Mouse (Mus musculus) B cell, adult 2 months (primary cell): Measurements from ENCODE around the gene Best2.

Experiments used
- DNase-seq, 2 experiments: peaks; one replicate each; pipeline ENCODE4 v3.0.0; 2022

The Best2 gene

DNA sequence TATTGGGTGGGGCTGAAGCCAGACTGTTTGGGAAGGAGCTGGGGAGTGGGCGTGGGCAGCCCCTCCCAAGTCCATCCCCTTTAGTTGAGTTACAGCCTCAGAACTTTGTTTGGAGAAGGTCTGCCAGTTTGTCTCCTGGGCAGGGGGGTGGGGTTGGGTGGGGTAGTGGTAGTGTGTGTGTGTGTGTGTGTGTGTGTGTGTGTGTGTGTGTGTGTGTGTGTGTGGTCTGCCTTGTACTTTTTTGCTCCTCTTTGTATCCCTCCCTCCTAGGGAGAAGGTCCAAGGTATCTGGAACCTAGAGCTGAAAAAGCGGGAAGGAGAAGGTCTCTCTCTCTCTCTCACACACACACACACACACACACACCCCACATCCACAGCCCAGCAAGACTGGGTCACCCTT, at the start of gene Best2:
TSS of gene Best2 (minus strand) at position 101 of the 400 bp plus-strand sequence.
- DNase-seq: no peak

GRCm38 (mm10) chr8:85062603-85063002, 48.3 kb upstream of the Best2 start:
- no peak for DNase-seq

GRCm38 (mm10) chr8:85059879-85060616, 45.7 kb upstream of the Best2 start, which contains the start of gene Fbxw9:
Gene Fbxw9 (plus strand): TSS chr8:85060055.
- DNase-seq: peak; percentile 93 to 95

- DNase-seq: no peak
Measured at GRCm38 (mm10) chr8:85057367-85057766, 43.0 kb upstream of the Best2 start.

GRCm38 (mm10) chr8:85043619-85044018, 29.3 kb upstream of the Best2 start:
- no peak for DNase-seq

- peak; percentile 40 to 51 for DNase-seq
Measured at GRCm38 (mm10) chr8:85037681-85038531, 23.6 kb upstream of the Best2 start.

- DNase-seq: no peak
Measured at GRCm38 (mm10) chr8:85037366-85037680, 23.0 kb upstream of the Best2 start.

DNA sequence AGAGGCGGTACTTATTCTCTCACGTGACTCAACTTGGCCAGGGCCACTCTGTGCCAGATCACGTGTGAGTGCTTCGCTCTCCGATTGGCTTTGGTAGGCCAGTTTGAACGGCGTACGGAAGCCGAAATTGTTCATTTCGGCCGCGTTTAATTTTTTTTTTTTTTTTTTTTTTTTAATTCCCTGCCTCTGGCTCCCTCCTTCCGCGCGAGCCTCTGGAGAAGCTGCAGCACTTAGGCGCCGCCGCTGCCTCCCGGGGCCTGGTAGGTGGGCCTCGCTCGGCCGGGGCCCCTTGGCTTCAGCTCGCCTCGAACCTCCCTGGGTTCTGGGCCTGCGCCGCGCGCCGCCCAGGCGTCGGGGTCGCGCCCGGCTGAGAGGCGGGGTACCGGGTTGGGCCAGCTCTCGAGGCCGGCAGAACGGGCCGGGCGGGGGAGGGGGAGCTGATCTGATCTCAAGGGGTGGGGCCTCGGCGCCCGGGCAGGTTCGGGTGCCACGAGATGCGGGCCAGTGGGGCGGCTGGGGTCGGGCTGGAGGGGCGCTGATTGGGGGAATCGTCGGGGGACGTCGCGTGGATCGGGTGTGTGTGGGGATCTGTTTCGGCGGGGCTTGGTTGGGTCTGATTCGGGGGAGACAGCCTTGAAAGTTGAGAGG, 22.5 kb upstream of the Best2 start, which contains the start of gene Tnpo2:
TSS of gene Tnpo2 (plus strand) at position 198 of the 648 bp plus-strand sequence.
- DNase-seq: peak; percentile 84 to 87

DNA sequence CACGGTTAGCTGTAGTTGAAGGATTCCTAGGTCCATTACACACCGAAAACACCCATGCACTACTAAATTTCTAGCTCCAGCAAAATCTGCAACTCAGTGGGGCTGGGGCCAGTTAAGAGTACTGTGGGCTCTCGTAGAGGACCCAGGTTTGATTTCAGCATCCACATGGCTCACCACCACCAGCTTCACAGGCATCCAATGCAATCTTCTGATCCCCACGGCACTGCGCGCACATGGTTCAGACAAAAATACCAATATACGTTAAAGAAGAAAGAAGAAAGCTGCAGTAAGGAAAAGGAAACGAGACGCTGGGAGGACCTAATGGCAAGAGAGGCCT, 22.0 kb upstream of the Best2 start:
- no peak for DNase-seq

- DNase-seq: peak; percentile 38 to 40
Measured at GRCm38 (mm10) chr8:85035728-85036310, 21.5 kb upstream of the Best2 start.

GRCm38 (mm10) chr8:85035165-85035727, 20.9 kb upstream of the Best2 start:
- DNase-seq: no peak

DNA sequence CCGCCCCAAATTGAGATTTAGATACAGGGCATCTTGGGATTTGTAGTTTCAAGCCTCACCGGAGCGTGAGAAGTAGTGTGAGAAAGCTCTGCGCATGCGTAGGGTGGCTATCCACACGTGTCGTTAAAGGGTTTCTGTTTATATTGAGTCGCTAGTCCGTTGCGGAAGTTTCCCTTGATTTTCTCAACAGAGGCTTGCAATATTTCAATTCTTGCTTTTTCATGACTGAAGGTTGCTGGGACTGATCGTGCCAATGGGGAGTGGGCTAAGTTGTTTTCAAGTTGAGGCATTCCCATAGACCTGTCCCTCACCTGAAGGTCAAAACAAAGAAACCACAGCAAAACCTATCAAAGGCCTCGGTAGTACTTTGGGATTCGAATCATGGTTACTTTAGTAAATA, 20.4 kb upstream of the Best2 start:
- peak; percentile 82 to 83 for DNase-seq

DNA sequence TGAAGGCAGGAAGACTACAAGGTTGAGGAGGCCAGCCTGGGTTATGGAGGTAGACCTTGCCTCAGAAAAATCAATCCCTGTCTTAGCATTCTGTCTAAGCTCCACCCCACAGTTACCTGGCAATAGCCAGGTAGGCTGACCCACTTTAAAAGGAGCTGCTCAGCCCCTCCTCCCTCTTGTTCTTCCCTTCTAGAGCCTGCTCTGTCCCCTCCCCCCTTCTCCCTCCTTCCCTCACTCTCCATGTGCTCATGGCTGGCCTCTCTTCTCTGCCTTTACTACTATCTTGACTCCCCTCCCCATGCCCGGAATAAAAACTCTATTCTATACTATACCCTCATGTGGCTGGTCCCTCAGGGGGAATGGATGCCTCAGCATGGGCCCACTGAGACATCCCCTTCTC, 19.5 kb upstream of the Best2 start:
- DNase-seq: no peak

DNA sequence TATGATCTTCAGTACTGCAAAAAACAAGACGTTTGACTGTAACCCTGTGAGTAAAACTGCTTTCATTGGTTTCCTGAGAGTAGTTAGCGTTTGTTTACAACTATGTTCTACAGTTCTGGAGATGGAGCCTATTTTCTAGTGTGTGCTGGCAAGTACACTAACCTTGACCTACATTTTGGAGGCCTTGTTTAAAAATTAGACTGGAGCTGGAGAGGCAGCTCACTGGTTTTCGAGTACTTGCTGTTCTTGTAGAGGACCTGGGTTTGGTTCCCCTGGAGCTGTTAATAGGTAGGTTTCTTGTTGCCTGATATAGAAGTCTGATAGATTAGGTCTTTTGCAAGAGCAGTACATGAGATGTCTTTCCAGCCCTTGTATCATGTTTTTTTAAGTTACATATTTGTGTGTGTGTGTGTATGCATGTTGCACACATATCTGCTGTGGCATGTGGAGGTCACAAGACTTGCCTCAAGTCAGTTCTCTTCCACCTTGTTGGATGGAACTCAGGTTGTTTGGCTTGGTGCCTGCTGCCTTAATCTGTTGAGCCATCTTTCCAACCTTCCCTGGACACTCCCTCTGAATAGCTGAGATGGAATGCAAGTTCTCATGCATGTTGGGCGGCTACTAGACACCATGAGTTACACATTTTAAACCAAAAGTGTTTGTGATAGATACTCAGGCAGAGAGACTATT, 18.4 kb upstream of the Best2 start:
- no peak for DNase-seq

GRCm38 (mm10) chr8:85029271-85029670, 14.9 kb upstream of the Best2 start:
- no peak for DNase-seq

GRCm38 (mm10) chr8:85027922-85028321, 13.6 kb upstream of the Best2 start:
- no peak for DNase-seq

DNA sequence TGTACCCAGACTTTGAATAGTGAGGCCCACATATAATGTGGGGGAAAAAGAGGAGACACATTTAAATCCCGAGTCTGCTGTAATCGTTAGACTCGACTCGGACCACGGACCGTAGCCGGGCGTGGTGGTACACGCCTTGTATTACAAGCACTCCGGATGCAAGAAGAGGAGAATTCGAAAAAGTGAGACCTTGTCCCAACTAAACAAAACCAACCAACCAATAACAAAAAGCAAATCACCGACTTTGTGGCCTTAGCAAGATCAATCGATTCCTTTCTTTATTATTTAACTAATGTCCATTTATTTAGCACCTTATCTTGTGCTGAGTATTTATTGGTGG, 13.2 kb upstream of the Best2 start:
- peak in 1 of 2 experiments; percentile 31 for DNase-seq

GRCm38 (mm10) chr8:85026670-85027515, 12.6 kb upstream of the Best2 start, which contains the start of gene Trir:
Gene Trir (plus strand): TSS chr8:85026823.
- DNase-seq: peak; percentile 93 to 94

DNA sequence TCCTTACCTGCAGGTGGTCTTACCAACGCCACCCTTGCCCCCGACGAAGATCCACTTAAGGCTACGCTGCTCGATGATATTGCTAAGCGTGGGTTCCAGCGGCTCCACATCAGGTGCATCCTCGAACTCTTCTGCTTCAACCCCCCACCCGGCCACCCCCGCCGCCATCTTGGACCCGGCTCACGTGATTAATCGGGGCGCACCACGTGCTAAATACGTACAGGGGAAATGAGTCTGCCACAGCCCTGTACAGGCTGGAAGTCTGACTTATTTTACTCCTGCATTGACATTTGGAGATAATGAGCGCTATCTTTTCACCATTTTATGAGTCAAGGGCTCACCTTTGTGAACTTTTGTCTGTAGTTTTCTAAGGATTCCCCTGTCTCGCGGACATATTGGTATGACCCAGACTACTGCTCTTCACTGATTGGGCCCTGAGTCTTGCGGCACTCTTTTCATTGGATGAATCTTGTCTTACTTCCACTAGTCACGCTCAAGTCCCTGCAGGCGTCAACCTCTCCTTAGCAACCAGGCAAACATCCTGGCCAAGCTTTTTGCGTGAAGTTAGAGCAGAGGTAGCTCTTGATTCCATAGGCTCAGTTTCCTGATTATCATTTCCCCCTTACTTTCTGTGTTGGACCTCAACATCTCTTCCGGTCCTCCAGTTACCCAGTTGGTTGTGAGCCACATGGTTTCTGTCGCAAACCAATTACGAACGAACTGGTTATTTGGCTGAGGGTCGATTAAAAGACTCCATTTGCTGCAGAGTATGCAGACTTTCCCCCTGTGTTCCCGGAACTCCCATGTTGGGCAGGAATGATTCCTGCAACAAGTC, 11.0 kb upstream of the Best2 start, which contains the start of gene Asna1:
TSS of gene Asna1 (minus strand) at position 184 of the 835 bp plus-strand sequence.
- peak; percentile 85 to 86 for DNase-seq

DNA sequence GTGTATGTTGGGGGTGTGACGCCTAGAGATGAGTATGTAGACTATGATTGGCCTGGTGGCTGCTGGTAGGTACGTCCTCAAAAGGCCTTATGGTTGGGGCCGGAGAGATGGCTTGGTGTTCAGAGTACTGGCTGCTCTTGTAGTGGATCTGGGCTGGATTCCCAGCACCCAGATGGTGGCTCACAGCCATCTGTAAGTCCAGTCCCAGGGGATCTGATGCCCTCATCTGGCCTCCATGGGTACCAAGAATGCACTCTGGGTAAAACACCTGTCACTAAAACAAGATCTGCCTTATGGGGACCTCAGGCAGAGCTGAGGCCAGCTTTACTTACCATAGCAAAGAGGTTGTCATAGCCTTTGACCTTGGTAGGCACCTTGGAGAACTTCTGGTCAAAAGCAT, 9.5 kb upstream of the Best2 start:
- no peak for DNase-seq
